Mouse (Mus musculus): ENCODE data around the gene Kitl. TPM values are rescaled to one million over a fixed set of nuclear protein-coding genes. Genes with fewer than 3 reads are reported as not detected.

Gene Kitl
- polyA plus RNA-seq (2012; rRNA removed): 7.6 and 24.5 TPM in 2 replicates

DNA sequence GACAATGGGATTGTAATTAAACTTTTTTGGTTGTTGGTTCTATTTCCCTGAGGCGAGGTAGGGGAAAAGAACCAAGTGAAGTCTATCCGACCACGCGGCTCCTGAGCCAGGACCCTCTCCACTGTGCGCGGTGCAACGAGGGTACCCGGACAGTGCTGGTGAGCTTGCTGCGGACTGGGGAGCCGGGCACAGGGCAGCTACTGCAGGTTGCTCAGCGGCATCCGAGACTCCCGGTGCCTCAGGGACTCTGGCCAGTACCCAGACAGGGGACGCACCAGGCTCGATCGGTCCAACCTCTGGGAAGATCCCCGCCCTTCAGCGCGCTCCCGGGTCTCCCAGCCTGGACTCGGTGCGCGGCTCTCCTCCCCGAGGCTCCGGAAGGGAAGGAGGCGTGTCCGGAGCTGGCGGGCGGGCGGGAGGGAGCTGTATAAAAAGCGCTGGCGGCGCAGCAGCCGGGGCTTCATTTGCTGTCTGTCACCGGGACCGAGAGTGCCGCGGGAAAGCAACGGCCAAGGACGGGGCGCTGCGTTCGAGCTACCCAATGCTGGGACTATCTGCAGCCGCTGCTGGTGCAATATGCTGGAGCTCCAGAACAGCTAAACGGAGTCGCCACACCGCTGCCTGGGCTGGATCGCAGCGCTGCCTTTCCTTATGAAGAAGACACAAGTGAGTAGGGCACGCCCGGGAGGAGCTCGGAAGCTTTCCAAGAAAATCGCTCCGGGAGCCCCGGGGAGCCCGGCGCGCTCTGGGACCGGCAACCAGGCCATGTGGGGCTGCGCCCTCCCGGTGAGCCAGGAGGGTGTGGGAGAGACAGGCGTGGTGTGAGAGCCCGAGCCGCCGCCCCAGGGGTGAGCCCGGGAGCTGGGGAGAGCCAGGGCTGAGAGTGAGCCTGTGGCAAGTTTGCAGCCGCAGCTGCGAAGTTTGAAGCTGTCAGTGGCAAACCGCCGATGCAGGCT is at the start of gene Kitl:
Kitl (plus strand) TSS at position 261 of the 956 bp plus-strand sequence.

All from stomach, adult 2 months (tissue).